Mouse (Mus musculus): Measurements from ENCODE around the gene Comtd1. TPM values are rescaled to one million over a fixed set of nuclear protein-coding genes. Genes with fewer than 3 reads are reported as not detected.

Gene Comtd1
- total RNA-seq (2021), result 10 to 100 TPM; 47.1 to 51.2 TPM
- long read RNA-seq, experiment 1, transcript Comtd1-202 (7 exons, 2,314 nt), result major isoform, 19 of 28 reads
- long read RNA-seq, experiment 1, partial matches to known transcripts, result 5 of 28 reads
- long read RNA-seq, experiment 1, other reads (novel, unspliced or antisense), result 3 of 28 reads
- long read RNA-seq, experiment 2, transcript Comtd1-202 (7 exons, 2,314 nt), result major isoform, 26 of 38 reads
- long read RNA-seq, experiment 2, partial matches to known transcripts, result 3 of 38 reads
- long read RNA-seq, experiment 2, other reads (novel, unspliced or antisense), result 4 of 38 reads

DNA sequence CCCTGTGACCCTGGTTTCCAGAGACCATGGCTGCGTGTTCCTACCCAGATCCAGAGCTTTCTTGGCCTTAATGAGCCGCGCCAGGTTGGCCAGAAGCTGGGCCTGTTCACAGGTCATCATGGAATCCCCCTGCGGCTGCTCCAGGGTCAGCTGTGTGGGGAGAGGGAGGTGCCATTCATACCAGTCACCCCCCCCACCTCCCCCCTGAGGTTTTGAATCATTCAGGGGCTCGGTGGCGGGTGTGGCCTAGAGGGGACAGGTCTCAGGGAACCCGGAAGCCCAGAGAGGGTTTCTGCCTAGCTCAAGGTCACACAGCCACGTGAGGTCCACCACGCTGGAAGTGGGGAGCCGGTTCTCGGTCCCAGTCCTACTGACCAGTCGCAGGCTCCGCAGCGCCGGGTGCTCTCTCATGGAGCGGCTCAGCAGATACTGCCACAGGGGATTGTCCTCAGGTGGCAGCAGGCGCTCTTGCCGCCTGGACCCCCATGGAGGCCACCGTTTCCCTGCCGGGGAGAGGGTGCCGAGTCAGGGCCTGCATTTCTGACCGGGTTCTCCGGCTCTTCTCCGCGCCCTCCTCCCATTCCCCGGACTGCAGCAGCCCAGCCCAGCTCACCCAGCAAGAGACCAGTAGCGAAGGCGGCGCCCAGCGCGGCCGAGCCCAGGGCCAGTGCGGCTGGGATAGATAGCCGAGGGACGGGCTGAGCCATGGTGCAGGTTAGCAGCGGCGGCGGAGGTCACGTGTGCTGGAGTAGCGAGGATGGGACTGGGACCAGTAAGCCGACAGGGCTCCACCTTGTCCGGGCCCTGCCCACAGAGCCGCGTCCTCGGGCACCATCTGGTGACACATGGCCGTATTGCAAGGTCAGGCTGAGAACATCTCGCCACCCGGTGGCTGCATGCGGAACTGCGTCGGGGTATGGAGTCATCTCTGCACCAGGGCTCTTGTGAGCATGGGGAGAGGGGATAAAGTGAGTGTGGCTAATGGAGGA, at the start of gene Comtd1:
TSS of gene Comtd1 (minus strand) at position 812 of the 989 bp plus-strand sequence.
- DNase-seq (ENCODE audit: low spot score in 2 of 2), result peak; percentile 91 to 94

DNA sequence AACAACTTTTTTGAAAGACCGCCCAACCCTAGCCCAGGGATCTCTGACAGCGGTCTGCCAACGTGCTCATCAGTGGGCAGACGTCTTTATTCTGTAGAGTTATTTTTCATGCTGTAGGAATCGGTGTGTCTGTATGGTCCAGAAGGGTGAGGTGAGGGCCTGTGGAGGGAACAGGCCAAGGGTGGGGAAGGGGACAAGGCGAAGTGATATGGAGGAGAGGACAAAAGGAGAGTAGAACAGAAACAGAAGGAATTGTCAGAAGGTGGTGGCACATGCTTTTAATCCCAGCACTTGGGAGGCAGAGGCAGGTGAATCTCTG, 43.5 kb upstream of the Comtd1 start:
- DNase-seq (ENCODE audit: low spot score in 2 of 2), result no peak

DNA sequence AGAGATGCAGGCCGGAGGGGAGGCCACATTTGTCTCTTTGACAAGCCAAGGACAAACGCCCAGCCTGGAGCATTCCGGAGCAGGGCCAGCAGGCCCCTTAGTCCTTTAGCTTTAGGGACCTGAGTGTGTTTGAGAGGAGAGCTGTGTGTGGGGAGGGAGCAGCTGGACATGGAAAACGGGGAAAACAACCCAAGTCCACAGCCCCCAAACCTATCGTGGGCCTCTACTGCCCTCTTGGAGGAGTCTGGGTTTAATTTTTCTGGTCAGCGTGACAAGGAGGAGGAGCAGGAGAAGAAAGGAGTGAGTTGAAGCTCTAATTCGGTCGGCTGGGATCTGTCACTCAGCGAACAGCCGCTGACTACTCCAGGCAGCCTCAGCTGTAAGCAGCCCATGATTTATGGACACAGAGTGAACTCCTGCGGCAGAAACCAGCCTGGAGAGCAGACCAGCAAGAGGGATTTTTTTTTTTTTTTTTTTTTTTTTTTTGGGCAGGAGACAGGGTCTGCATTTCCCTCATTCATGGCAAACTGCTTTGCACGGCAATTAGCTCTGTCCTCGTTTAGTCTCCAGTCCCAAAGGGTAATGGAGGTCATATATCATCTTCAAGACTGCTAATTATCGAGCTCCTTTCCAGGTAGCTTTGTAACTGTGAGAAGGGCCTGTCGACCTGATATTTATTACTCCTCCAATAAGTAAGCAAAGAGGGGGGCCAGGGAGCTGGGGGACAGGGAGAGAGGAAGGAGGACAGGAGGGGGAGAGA, 43.0 kb upstream of the Comtd1 start:
- peak in 1 of 2 experiments; percentile 18 for DNase-seq (ENCODE audit: low spot score in 2 of 2)

DNA sequence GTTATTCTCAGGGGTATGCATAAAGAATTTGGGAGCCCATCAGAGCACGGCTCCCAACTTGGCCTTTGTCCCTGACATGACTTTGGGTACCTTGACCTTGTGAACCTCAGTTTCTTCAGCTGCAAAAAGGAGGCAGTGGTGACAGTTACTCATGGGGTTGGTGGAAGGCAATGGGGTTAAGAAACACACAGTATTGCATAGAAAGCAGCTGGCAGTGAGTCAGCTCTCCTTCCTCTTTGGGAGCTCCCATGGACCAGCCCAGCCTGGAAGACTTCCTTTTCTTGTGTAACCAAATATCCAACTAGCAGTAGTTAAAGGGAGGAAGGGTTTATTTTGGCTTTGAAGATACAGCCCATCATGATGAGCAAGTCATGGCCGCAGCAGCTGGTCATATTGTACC, 41.7 kb upstream of the Comtd1 start:
- no peak for DNase-seq (ENCODE audit: low spot score in 2 of 2)

DNA sequence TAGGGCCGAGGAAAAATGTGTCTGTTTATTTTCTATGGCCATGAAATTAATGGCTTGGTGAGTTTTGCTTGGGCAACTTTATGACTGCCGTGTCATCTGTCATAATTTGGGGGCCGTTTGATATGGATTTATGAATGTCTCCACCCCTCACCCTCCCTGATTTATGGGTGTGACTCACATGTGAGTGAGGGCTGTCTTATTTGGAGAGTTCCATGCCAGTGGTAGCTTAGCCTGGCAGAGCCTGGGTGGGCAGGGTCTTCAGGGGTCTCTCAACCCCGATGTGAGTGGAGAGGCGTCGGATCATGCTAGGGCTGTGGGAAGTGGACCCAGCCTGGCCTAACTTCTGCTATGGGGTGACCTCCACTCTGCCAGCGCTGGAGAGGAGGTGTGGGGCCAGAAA, 18.0 kb upstream of the Comtd1 start:
- no peak for DNase-seq (ENCODE audit: low spot score in 2 of 2)

DNA sequence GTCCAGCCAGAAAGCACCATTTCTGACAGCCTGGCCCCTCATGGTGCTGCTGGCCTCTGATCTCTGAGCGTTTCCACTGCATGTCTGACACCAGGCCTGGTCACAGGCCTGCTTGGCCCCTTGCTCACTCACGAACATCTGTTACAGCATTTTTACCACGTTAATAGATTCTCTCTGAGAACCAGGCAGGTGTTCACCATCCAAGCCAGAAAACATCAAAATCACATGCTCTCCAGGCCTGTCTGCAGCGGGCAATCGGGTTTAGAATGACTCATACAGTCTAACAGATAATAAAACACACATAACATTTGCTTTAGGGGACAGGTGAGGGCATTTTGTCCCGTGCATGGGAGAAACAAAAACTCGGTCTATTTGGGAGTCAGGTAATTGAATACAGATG, 17.5 kb upstream of the Comtd1 start:
- DNase-seq (ENCODE audit: low spot score in 2 of 2), result no peak

DNA sequence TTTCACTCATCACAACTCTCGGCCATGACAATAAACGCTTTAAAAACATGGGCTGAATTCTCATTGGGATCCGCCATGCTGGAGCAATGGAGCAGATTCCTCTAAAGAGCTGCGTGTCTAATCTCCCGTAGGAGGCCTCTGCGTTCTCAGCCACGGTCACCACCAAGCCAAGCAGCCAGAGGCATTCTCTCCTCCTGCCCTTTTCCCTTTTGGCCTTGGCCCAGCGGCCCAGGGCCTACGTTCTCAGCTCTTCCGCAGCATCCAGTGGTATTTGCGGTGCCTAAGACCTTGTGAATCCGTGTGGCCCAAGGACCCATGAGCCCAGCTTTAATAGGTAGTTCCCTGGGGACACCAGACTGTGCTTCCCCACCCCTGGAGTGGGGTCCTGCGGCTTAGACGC, 8.1 kb upstream of the Comtd1 start:
- no peak for DNase-seq (ENCODE audit: low spot score in 2 of 2)

DNA sequence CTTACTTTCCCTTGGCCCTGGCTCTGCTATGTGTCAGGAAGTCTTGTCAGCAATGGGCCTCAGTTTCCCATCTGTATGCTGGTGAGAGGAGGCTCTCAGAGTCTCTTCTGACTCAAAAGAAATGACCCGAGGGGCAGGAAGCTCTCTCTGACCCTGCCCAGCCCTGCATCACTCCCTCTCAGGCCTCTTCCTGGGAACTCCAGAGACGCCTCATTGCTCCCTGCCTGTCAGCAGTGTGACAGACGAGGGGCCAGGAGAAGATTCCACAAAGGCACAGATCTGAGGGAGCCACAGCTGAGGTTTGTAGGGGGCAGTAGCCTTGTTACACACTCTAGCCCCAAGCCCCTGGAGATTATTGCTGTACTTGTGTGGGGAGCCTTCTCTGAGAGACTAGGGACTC, 7.2 kb upstream of the Comtd1 start:
- DNase-seq (ENCODE audit: low spot score in 2 of 2), result no peak

DNA sequence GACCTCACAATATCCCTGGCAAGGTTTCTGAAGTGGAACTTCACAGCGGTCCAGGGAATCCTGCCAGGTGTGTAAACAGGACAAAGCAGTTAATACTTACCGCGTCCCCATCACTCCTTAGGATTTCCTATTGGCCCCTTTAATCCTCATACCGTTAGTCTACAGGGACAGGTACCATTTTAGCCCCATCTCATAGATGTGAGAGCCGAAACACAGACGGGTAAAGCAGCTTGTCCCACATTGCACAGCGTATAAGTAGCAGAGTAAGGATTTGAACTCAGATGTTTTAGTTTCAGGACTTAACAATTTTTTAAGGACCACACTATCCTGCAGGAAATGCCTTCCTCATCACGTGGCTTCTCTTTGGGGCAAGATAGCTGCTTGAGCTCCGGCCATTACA, 5.5 kb upstream of the Comtd1 start:
- no peak for DNase-seq (ENCODE audit: low spot score in 2 of 2)

DNA sequence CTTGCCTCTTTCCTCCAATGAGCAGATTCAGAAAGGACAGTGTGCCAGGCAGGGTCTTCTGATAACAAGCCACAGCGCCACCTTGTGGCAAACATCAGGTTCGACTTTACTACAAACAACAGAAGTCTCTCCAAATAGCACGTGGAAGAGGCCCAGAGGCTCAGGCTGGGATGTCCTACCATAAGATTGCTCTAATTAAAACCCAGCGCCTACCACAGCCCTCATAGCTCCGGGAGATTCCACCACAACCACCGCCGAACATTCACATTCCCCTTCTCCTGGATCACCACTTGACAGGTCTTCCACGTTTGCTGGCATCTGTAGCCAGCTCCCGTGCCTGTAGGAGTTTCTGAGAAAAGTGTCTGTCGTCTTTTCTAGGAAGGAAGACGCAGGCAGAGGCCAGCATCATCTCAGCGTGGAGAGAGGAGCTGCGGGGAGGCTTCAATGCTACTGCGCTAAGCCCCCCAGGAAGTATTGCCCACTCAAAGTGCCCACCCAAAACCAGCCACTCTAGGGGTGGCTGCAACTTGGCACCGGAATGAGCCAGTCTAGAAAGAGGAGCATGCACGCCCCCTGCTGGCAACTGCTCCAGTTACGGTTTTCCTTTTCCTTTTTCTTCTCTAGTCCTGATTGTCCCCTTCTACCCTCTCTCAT, 4.8 kb upstream of the Comtd1 start:
- DNase-seq (ENCODE audit: low spot score in 2 of 2), result peak in 1 of 2 experiments; percentile 61

DNA sequence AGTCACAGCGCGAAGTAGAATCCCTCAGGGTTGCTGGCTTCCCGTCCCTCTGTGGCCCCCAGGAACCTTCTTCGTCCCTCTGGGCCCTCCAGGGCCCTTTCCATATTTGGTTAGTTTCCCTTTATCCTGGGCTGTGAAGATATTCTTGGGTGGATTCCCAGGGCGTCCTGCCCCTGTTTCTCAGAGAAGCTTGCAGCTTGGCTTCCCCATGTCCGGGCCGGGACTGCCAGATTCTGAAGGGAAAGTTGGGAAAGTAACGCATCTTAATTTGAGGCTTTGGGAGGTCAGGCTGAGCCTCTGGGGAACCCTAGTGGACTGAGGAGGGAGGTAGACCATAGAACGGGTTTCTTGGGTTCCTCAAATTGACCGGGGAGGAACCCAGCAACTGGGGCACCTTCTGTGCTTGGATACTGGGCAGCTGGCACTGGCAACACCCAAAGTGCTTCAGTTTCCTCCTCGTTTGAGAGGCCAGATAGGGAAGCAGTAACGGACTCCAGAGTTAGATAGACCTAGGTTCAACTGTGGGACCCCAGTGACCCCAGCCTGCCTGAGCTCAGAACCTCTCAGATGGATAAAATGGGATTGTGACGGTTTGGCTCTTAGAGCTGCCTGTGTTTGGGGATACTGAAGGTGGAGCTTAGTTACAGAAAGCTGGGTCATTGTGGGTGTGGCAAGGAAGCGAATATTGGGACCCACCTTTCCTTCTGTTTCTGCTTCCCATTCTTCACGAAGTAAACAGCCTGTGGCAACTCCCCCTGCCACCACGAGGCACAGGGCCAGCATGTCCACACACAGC, 3.4 kb upstream of the Comtd1 start:
- no peak for DNase-seq (ENCODE audit: low spot score in 2 of 2)

DNA sequence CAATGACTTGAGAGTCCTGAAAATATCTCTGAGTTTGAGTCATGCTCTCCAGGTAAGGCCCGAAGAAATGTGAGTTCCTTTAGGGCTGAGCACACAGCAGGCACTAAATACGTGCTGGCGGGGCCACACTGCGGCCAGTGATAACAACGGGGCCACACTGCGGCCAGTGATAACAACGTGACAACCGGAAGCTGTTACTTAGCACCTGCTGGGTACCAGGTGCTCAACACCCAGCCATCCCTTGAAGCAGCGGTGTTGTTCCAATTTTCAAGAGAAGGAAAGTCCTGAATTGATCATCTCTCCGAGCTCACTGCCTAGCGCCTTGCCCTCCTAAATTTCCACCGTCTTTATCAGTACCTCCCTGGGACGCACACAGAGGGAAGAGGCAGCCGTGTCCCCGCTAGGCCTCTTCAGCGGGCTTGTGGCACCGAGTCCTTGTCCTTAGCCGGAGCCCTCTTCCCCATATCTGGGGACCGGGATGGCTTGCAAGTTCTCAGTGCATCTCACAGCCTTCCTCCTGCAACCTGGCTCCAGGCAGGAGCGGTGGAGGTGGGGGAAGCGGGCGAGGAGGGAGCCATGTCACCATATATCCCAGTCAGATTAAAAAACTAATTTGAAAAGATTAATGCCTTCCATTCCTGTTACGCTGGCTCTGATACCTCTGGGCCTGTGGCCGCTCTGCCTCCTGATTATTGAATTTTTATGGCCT, 1.8 kb upstream of the Comtd1 start:
- DNase-seq (ENCODE audit: low spot score in 2 of 2), result no peak

DNA sequence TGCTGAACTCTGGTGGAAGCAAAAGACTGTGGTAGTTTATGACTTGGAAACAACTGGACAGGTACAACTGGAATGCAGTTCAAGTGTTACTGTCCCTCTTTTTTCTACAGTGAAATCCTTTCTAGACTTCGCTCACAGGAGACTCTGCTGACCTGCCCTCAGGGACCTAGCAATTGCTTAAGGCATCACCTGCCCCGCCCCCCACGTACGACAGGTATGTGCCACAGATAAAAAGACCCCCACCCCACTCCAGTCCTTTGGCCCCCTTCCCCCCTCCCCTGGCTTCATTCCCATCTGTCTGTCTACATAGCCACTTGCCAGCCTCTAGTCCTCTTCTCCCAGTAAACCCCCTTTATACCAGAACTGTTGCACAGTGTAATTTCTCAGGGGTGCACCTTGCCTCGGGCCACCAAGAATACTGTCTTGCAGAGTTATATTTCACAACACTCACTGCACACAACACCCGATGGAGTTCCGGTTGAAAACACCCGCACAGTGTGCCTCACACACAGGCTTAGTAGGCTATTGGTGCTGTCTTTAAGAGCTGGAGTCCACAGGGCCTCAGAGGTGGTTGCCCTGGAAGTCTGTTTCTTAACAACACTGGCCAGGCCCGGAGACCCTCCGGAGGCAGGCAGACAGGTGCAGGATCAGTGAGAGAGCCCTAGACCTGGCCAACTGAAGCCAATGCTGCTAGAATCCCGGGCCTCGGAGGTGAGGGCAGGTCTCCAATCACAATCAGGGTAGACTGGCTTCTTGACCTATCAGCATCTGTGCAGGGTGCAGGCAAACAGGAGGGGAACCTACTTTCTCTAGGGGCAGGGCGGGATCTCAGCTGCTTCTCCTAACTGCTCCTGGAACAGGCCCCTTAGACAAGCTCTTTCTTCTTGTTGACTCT, 994 bp upstream of the Comtd1 start:
- DNase-seq (ENCODE audit: low spot score in 2 of 2), result no peak

DNA sequence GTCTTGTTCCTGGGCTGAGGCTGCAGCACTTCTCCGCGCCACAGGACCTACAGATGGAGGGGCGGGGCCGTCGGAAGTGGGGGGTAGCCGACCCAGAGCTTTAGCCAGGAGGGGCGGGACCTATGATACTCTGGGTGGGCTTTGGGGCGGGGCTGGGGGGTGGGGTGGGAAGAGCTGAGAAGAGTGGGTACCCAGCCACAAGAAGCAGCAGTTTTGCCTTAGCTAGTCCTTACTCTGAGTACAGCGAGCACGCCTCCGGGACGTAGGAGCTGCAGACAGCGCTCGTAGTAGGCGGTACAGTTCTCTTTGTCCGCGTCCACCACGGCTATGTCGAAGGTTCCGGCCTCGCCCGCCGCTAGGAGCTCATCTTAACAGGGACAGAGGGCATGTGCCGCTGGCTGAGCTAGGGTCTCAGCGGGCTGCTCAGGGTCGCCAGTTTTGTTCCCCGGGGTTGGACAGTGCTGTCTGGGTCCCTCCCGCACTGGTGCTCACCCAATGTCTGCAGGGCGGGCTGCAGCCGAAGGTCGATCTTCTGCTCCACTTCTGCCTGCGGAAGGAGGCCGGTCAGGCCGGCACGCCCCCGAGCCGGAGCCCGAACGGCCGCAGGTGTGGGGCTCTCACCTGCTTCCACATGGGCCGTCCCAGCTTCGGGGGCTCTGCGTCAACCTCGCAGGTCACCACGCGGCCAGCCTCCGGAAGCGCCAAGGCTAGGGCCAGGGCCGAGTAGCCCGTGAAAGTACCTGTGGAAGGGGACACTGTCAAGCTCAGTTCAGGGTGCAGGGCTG, 1.2 kb downstream of the Comtd1 start:
- DNase-seq (ENCODE audit: low spot score in 2 of 2), result no peak

DNA sequence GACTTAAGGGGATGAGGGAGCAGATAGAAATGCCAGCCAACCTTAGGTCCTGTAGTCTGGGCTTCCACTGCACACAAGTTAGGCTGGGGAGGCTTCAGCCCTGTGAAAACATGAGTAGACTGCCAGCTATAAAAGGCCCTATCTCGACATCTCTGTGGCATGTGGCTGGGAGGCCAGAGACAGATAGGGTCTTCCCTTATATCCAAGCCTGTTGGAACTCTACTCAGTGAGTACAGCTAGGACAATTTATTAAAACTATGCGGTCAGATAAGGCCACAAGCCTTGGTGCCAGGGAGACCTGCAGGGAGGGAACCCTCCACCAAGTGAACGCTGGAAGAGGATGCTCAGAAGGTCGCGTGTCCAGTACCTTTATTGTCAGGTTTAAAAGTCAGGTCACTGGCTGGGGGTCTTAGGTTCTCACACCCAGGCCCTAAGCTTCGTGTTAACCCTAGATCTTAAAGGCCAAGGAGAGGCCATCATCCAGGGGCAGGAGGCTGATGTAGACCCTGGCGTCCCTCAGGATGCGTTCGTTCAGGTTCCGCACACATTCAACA, 1.9 kb downstream of the Comtd1 start:
- DNase-seq (ENCODE audit: low spot score in 2 of 2), result no peak

DNA sequence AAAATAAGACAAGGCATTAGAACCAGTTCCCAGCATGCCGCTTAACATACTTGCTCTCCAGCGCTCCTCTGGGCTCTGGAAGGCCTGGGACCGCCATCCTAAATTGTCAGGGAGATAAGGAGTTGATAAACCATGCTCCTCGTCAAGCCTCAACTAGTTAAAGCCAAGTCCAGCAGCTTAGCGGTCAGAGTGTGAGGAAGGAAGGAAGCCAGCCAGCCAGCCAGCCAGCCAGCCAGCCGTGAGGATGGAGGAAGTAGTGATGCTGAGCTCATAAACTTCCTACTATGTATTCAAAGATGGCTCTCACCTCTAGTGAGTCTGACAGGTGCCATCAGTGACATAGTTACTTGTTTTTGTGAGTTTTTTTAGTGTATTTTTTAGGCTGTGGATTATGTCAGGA, 5.5 kb downstream of the Comtd1 start:
- no peak for DNase-seq (ENCODE audit: low spot score in 2 of 2)

DNA sequence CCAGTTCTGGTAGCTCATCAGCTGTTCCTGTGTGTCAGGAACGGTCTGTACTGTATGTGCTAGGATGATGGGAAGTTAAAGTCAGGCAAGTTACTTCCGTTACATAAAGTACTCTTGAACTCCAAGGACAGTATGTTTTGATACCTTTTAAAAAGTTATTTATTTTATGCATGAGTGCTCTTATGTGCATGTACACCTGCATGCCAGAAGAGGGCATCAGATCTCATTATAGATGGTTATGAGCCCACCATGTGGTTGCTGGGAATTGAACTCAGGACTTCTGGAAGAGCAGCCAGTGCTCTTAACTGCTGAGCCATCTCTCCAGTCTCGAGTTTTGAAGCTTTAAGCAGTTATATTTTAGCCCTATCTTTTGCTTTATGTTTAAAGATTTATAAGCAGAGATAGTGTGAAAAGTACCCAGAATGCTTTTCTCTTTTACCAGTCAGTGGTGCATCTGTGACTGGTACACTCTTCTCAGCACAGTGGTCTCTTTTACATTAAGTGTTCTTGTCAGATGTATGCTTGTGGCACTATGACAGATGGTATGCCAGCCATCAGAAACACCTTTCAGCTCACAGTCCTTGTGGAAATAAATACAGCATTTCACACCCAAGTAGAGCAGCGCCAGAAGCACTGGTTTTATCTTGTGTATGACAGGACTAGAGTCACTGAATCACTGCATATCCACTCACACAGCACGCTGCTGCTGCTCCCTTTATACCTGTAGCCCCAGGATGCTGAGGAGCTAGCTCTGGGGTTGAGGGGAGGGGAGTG, 6.8 kb downstream of the Comtd1 start:
- no peak for DNase-seq (ENCODE audit: low spot score in 2 of 2)
